Mouse (Mus musculus): Measurements from ENCODE around the gene Dnah8. TPM values are rescaled to one million over a fixed set of nuclear protein-coding genes. Genes with fewer than 3 reads are reported as not detected.

Gene Dnah8
- total and polyA plus RNA-seq, 3 experiments: 15.4 to 143 (median 19.5) TPM

- Histone ChIP-seq H3K36me3 (ENCODE audit: control insufficient read depth in 1 of 2, insufficient read depth in 2 of 2, low read length in 2 of 2) (peaks cover 2 to 8% of the 10 kb centered on the region in 2 experiments; a peak in 3 of 4 replicates), H3K4me3 (ENCODE audit: control insufficient read depth in 1 of 2, insufficient read depth in 1 of 2, low read depth in 2 of 2, low read length in 2 of 2) (no peak overlapping the region), H3K79me2 (ENCODE audit: control insufficient read depth, insufficient read depth, low read length, poor library complexity) (no peaks in the 10 kb centered on the region), H3K27me3 (ENCODE audit: control insufficient read depth in 1 of 2, insufficient read depth in 2 of 2, low read length in 2 of 2) (no peaks in the 10 kb centered on the region), H3K27ac (ENCODE audit: control insufficient read depth, low read depth, low read length) (no peak overlapping the region), H3K4me1 (ENCODE audit: control insufficient read depth in 1 of 2, insufficient read depth in 2 of 2, low read length in 2 of 2) (peaks cover 0 to 16% of the 10 kb centered on the region in 2 experiments; a peak in 2 of 4 replicates), H3K9me3 (replicated peaks; ENCODE audit: insufficient read depth, low read length) (no peaks in the 10 kb centered on the region), H3K9ac (ENCODE audit: control insufficient read depth, low read depth, low read length, poor library complexity, severe bottlenecking) (no peak overlapping the region)
- no peak for DNase-seq (ENCODE audit: low read depth, low spot score)
- TF ChIP-seq USF1 (IDR thresholded peaks at IDR 0.05; ENCODE audit: low read depth, low read length) (peak; percentile 55; the same call in 1 of the 2 replicates), MXI1 (IDR thresholded peaks at IDR 0.05; ENCODE audit: low read depth, low read length) (no peak)
Measured at GRCm38 (mm10) chr17:30691481-30691880, 67.3 kb downstream of the Dnah8 start.

- no peaks in the 10 kb centered on the region for H3K27me3 ChIP-seq (ENCODE audit: control insufficient read depth in 1 of 2, insufficient read depth in 2 of 2, low read length in 2 of 2)
- H3K9ac ChIP-seq (ENCODE audit: control insufficient read depth, low read depth, low read length, poor library complexity, severe bottlenecking): no peak overlapping the region
- H3K36me3 ChIP-seq (ENCODE audit: control insufficient read depth in 1 of 2, insufficient read depth in 2 of 2, low read length in 2 of 2): peaks cover 2 to 8% of the 10 kb centered on the region in 2 experiments; a peak in 3 of 4 replicates
- H3K4me3 ChIP-seq (ENCODE audit: control insufficient read depth in 1 of 2, insufficient read depth in 1 of 2, low read depth in 2 of 2, low read length in 2 of 2): no peak overlapping the region
- peaks cover 0 to 16% of the 10 kb centered on the region in 2 experiments; a peak in 2 of 4 replicates for H3K4me1 ChIP-seq (ENCODE audit: control insufficient read depth in 1 of 2, insufficient read depth in 2 of 2, low read length in 2 of 2)
- no peaks in the 10 kb centered on the region for H3K9me3 ChIP-seq (replicated peaks; ENCODE audit: insufficient read depth, low read length)
- peak; percentile 46 for DNase-seq (ENCODE audit: low read depth, low spot score)
- no peaks in the 10 kb centered on the region for H3K79me2 ChIP-seq (ENCODE audit: control insufficient read depth, insufficient read depth, low read length, poor library complexity)
- H3K27ac ChIP-seq (ENCODE audit: control insufficient read depth, low read depth, low read length): no peak overlapping the region
- no peak for TF ChIP-seq E2F4 (IDR thresholded peaks at IDR 0.05; ENCODE audit: borderline replicate concordance, low read depth, low read length)
- TF ChIP-seq JUND (IDR thresholded peaks at IDR 0.05; ENCODE audit: low read depth, low read length): no peak
- TF ChIP-seq GATA1 (IDR thresholded peaks at IDR 0.05; ENCODE audit: low read depth, low read length): peak; percentile 17; the same call in 1 of the 2 replicates
- TF ChIP-seq MAX (IDR thresholded peaks at IDR 0.05; ENCODE audit: low read length): no peak
- no peak for TF ChIP-seq MYC (IDR thresholded peaks at IDR 0.05; ENCODE audit: low read depth, low read length)
- no peak for TF ChIP-seq USF2 (IDR thresholded peaks at IDR 0.05; ENCODE audit: borderline replicate concordance in 1 of 2, insufficient read depth in 1 of 2, low read depth in 1 of 2, low read length in 2 of 2)
- no peak for TF ChIP-seq NRF1 (IDR thresholded peaks at IDR 0.05; ENCODE audit: insufficient read depth, low read depth, low read length, poor library complexity, severe bottlenecking)
- no peak for TF ChIP-seq POLR2A (IDR thresholded peaks at IDR 0.05; ENCODE audit: control insufficient read depth in 1 of 2, insufficient read depth in 1 of 2, low read depth in 1 of 2, low read length in 2 of 2, poor library complexity in 1 of 2)
- no peak for TF ChIP-seq BHLHE40 (IDR thresholded peaks at IDR 0.05; ENCODE audit: borderline replicate concordance, low read depth, low read length)
- TF ChIP-seq HCFC1 (IDR thresholded peaks at IDR 0.05; ENCODE audit: low read depth, low read length): no peak
- no peak for TF ChIP-seq NELFE (IDR thresholded peaks at IDR 0.05; ENCODE audit: low read depth, low read length)
- no peak for TF ChIP-seq ZNF384 (IDR thresholded peaks at IDR 0.05; ENCODE audit: low read depth, low read length)
- TF ChIP-seq MAZ (IDR thresholded peaks at IDR 0.05; ENCODE audit: low read depth, low read length): no peak
- TF ChIP-seq UBTF (IDR thresholded peaks at IDR 0.05; ENCODE audit: borderline replicate concordance, insufficient read depth, low read depth, low read length): no peak
- TF ChIP-seq POLR2AphosphoS5 (IDR thresholded peaks at IDR 0.05; ENCODE audit: borderline replicate concordance, low read depth, low read length): no peak
- no peak for TF ChIP-seq RAD21 (IDR thresholded peaks at IDR 0.05; ENCODE audit: low read depth, low read length)
- TF ChIP-seq TCF12 (IDR thresholded peaks at IDR 0.05; ENCODE audit: low read depth, low read length): peak; percentile 60
- TF ChIP-seq MAFK (IDR thresholded peaks at IDR 0.05; ENCODE audit: borderline replicate concordance, low read depth, low read length): no peak
- no peak for TF ChIP-seq CHD2 (IDR thresholded peaks at IDR 0.05; ENCODE audit: low read length)
- TF ChIP-seq ETS1 (IDR thresholded peaks at IDR 0.05; ENCODE audit: low read depth, low read length): 0 out of 2 replicates have a peak, but pooled peaks have one; percentile 35
- TF ChIP-seq GABPA (IDR thresholded peaks at IDR 0.05; ENCODE audit: low read depth, low read length): no peak
- no peak for TF ChIP-seq MYB (IDR thresholded peaks at IDR 0.05; ENCODE audit: low read depth, low read length)
- no peak for TF ChIP-seq MEF2A (IDR thresholded peaks at IDR 0.05; ENCODE audit: extremely low read depth, insufficient replicate concordance, low read depth, low read length, poor library complexity, severe bottlenecking)
- peak; percentile 53 to 55; a peak in 2 of 4 replicates for TF ChIP-seq EP300 (IDR thresholded peaks at IDR 0.05; ENCODE audit: low read depth in 1 of 2, low read length in 2 of 2)
- no peak for TF ChIP-seq USF1 (IDR thresholded peaks at IDR 0.05; ENCODE audit: low read depth, low read length)
- TF ChIP-seq POLR2AphosphoS2 (IDR thresholded peaks at IDR 0.05; ENCODE audit: low read length): no peak
- no peak for TF ChIP-seq ZC3H11A (IDR thresholded peaks at IDR 0.05; ENCODE audit: low read depth, low read length)
- TF ChIP-seq TAL1 (IDR thresholded peaks at IDR 0.05; ENCODE audit: low read length): 0 out of 2 replicates have a peak, but pooled peaks have one; percentile 16
- no peak for TF ChIP-seq KAT2A (conservative IDR thresholded peaks at IDR 0.05; ENCODE audit: low read depth, low read length)
- no peak; the same call in 1 of the 2 replicates for TF ChIP-seq MXI1 (IDR thresholded peaks at IDR 0.05; ENCODE audit: low read depth, low read length)
- TF ChIP-seq ZMIZ1 (IDR thresholded peaks at IDR 0.05; ENCODE audit: low read depth, low read length): no peak
Measured at GRCm38 (mm10) chr17:30694281-30694680, 70.1 kb downstream of the Dnah8 start.

Measured in MEL (cell line).